Mouse (Mus musculus) embryonic facial prominence, embryonic 12.5 days (tissue): ENCODE data around the gene Pcgf1. TPM values are rescaled to one million over a fixed set of nuclear protein-coding genes. Genes with fewer than 3 reads are reported as not detected.
A peak's percentile ranks its signal among the peaks of the same experiment; 100 is the strongest.

ENCODE experiments used
- ATAC-seq: fragments of 200-750 bp; cut with Nextera tagmentation; 2 replicates; pipeline ENCODE4 v1.8.0; 2017; ENCODE audit not compliant: insufficient number of reproducible peaks, insufficient read depth, low FRiP score, low TSS enrichment
- H3K27ac ChIP-seq: fragments of 300-500 bp; sonication (generic); 2 replicates; pipeline ENCODE4 v1.5.1; 2016; ENCODE audit warnings: mild to moderate bottlenecking
- H3K27me3 ChIP-seq: fragments of 300-500 bp; sonication (generic); 2 replicates; pipeline ENCODE4 v1.6.1; 2016; ENCODE audit warnings: mild to moderate bottlenecking, moderate library complexity
- H3K36me3 ChIP-seq: fragments of 300-500 bp; sonication (generic); 2 replicates; pipeline ENCODE4 v1.6.1; 2016; ENCODE audit warnings: mild to moderate bottlenecking
- H3K4me1 ChIP-seq: fragments of 300-500 bp; sonication (generic); 2 replicates; pipeline ENCODE4 v1.6.1; 2016
- H3K4me2 ChIP-seq: fragments of 300-500 bp; sonication (generic); replicated peaks from 2 replicates; pipeline ENCODE4 v1.6.1; 2016; ENCODE audit warnings: mild to moderate bottlenecking, moderate library complexity
- H3K4me3 ChIP-seq: fragments of 300-500 bp; sonication (generic); 2 replicates; pipeline ENCODE4 v1.5.1; 2016; ENCODE audit warnings: mild to moderate bottlenecking
- H3K9ac ChIP-seq: fragments of 300-500 bp; sonication (generic); 2 replicates; pipeline ENCODE4 v1.6.1; 2016; ENCODE audit warnings: mild to moderate bottlenecking, moderate library complexity
- H3K9me3 ChIP-seq: fragments of 300-500 bp; sonication (generic); 2 replicates; pipeline ENCODE4 v1.6.1; 2016; ENCODE audit warnings: mild to moderate bottlenecking, moderate library complexity
- WGBS: fragments of 180-500 bp; shearing (Covaris S2); methylation state at CpG from one replicate; pipeline ENCODE4 v1.1.7; 2016; 5-methylcytosine and 5-hydroxymethylcytosine counted together
- polyA plus RNA-seq: library from polyadenylated mRNA; unstranded; fragments of >200 nt; fragmentation: Nextera tagmentation; extraction: Ambion mirVana; gene quantifications from 2 replicates; pipeline ENCODE4 v1.2.1, GENCODE M21; 2016

Pcgf1 gene
- polyA plus RNA-seq, 1 experiment from 2014 or later: 41.0 TPM

DNA sequence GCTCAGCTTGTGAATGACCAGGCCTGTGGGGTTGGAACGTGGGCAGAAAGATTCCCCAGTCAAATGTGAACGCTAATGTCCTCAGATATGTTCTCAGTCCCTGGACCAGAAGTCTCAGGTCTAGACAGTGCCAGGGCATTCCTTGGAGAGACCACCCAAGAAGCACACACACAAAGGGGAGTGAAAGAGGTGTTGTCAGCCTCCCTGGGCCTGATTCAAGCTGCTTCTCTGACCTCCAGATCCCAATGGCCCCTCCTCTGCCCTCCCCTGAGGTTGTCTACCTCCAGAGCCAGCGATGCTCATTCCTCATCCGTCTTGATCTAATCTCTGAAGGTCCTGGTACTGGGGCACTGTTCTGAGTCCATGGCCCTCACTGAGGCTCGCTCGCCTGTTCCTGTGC is 34.1 kb upstream of the Pcgf1 start:
- H3K9me3 ChIP-seq: no peaks in the 10 kb centered on the region
- no peak for ATAC-seq
- H3K4me3 ChIP-seq: no peak overlapping the region
- H3K4me1 ChIP-seq: peaks cover 2% of the 10 kb centered on the region; the same call in 1 of the 2 replicates
- H3K27ac ChIP-seq: no peak overlapping the region
- no peaks in the 10 kb centered on the region for H3K36me3 ChIP-seq
- no peak overlapping the region for H3K4me2 ChIP-seq
- no peaks in the 10 kb centered on the region for H3K27me3 ChIP-seq
- H3K9ac ChIP-seq: no peak overlapping the region
- WGBS: 69% methylated on average over 6 of the region's 6 CpGs

DNA sequence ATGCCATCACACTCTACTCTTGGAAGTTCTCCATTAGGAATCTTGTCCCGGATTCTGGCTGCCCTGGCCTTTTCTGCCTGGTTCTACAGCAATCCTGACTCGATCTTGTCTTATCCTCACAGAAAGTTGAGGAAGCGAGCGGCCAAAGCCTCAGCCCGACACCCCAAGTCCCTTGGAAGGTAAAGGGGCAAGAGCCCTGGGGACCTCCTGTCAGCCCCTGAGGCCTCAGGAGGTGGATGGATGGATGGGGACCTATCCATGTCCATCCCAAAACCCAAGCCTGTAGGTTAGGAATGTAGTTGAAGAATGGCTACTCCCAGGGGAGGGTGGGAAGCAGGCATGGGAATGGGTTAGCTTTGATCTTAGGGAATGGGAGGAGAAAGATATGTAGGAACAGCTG is 33.7 kb upstream of the Pcgf1 start:
- H3K27me3 ChIP-seq: no peaks in the 10 kb centered on the region
- H3K4me2 ChIP-seq: no peak overlapping the region
- no peak overlapping the region for H3K27ac ChIP-seq
- ATAC-seq: no peak
- H3K4me1 ChIP-seq: no peaks in the 10 kb centered on the region
- H3K9me3 ChIP-seq: no peaks in the 10 kb centered on the region
- 91% methylated on average over 5 of the region's 5 CpGs for WGBS
- no peak overlapping the region for H3K4me3 ChIP-seq
- H3K36me3 ChIP-seq: no peaks in the 10 kb centered on the region
- H3K9ac ChIP-seq: no peak overlapping the region

DNA sequence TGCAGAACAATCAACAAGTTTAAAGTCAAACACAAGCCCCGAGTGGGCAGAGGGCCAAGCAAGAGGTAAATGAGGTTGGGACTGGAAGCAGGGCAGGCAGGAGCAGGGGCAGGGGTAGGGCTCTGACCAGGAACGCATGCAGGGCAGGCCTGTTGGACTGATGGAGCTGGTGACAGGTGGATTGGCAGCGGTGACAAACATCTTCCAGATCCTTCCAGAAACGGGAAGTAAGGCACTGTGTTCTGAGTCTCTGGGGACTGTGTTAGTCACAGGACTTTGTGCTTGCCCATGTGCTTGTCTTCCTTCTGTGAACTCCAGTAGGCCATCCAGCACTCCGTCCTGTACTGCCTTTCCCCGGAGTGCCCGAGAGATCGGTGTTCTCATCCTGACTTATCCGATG is 32.9 kb upstream of the Pcgf1 start:
- no peak overlapping the region for H3K27ac ChIP-seq
- 76% methylated on average over 9 of the region's 9 CpGs for WGBS

DNA sequence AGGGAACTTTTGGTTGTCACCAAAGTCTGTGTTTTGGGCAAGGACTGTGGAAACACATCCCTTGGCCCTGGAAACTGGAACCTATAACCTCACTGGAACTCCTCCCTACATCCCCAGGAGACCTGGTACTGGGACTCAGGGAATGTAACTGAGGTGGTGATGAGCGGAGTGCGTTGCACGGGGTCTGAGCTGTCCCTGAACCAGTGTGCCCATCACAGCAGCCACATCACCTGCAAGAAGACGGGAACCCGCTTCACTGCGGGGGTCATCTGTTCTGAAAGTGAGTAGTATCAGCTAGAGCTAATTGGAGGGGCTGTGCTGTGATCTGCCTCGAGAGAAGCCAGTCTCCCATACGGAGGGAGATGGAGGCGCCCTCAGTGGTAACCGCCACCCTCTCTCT is 28.3 kb upstream of the Pcgf1 start:
- H3K4me1 ChIP-seq: peaks cover 16% of the 10 kb centered on the region
- ATAC-seq: no peak
- 74% methylated on average over 10 of the region's 10 CpGs for WGBS
- peaks cover 13% of the 10 kb centered on the region for H3K36me3 ChIP-seq
- no peak overlapping the region for H3K4me3 ChIP-seq
- H3K4me2 ChIP-seq: no peak overlapping the region
- no peaks in the 10 kb centered on the region for H3K9me3 ChIP-seq
- no peak overlapping the region for H3K9ac ChIP-seq
- H3K27ac ChIP-seq: no peak overlapping the region
- no peaks in the 10 kb centered on the region for H3K27me3 ChIP-seq

More for the DNA sequence above, 32.9 kb upstream of the Pcgf1 start:
- Histone ChIP-seq H3K36me3 (no peaks in the 10 kb centered on the region), H3K4me1 (no peaks in the 10 kb centered on the region), H3K27me3 (no peaks in the 10 kb centered on the region), H3K9me3 (no peaks in the 10 kb centered on the region), H3K9ac (no peak overlapping the region), H3K4me3 (no peak overlapping the region), H3K4me2 (no peak overlapping the region)
- ATAC-seq: no peak

DNA sequence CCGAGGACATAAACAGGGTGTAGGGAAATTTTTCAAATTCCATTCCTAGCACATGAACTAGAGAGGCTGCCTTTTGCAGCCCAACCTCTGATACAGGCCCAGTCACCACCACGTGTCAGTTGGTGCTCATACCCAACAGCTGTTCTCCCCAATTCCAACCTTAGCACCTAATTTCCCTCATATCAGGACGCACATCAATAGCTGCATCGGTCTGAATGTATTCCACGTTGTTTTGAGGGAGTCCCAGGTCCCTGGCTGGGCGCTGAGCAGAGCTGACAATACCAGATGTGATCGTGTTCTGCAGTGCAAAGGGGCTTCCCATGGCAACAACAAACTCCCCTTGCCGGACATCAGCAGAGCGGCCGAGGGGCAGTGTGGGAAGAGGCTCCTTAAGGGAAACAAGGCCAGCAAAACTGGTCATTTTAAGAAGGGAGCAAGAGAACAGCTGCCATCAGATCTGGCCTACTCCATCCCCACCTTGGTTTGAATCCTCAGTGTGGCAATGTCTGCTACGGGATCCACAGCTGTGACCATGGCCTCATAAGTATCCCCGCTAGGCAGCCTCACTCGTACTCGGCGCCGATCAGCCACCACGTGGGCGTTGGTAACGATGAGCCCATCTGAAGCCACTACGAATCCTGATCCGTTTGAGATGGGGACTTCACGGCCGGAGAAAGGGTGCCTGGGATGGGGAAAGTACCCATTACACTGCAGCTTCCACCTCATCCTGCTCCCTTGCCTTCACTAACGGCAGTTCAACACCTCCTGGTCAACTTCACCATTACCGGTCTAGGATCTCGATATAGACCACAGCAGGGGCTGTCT is 24.3 kb upstream of the Pcgf1 start:
- H3K9ac ChIP-seq: peak overlapping the region; percentile 90
- peak overlapping the region; percentile 63 for H3K4me2 ChIP-seq
- H3K4me3 ChIP-seq: peak overlapping the region; percentile 100
- H3K9me3 ChIP-seq: no peaks in the 10 kb centered on the region
- WGBS: 2% methylated on average over 26 of the region's 26 CpGs
- H3K27me3 ChIP-seq: no peaks in the 10 kb centered on the region
- ATAC-seq: no peak
- peak overlapping the region; percentile 91 for H3K27ac ChIP-seq
- H3K4me1 ChIP-seq: peaks cover 26% of the 10 kb centered on the region
- H3K36me3 ChIP-seq: peaks cover 28% of the 10 kb centered on the region

DNA sequence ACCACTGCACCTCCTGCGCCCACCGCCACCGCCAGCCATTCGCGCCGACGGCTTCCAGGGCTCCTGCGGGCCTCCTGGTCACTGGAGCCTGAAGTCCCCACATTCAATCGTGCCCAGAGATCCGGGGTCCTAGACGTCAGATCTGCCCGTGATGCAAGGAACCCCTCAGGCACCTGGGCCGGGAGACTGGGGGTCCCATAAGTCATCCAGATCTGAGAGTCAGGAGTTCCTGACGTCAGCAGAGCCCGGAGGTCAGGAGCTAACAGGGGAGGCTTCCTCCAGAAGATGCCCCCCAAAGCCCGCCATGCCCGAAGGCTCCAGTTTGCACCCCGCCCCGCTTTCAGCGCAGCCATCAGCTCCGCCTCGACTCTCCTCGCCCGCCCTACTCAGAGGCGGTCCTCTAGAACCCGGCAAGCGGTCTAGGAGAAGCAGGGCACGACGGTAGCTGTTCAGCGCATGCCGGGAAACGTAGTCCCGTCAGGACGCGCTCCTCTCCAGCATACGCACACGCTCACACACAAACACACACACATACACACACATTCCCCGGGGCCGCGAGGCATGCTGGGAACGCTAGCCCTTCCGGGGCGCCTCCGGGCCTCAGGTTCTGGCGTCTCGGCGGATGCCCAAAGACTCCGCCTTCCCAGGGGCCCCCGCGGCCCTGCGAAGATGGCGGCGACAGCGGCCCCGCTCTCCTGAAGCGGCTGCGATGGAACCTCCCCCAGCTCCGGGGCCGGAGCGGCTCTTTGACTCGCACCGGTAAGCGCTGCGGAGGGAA is 23.4 kb upstream of the Pcgf1 start, which contains the start of gene Aup1:
Gene Aup1 (plus strand): TSS at position 448 of the 778 bp plus-strand sequence.
- under 1% methylated on average over 63 of the region's 64 CpGs for WGBS
- Histone ChIP-seq H3K4me1 (peaks cover 26% of the 10 kb centered on the region), H3K9me3 (no peaks in the 10 kb centered on the region), H3K4me3 (peak within 1 kb of the TSS; percentile 100), H3K9ac (peak within 1 kb of the TSS; percentile 90), H3K27me3 (no peaks in the 10 kb centered on the region), H3K27ac (peak within 1 kb of the TSS; percentile 91), H3K36me3 (peaks cover 28% of the 10 kb centered on the region), H3K4me2 (peak within 1 kb of the TSS; percentile 63)
- peak; percentile 94 for ATAC-seq

DNA sequence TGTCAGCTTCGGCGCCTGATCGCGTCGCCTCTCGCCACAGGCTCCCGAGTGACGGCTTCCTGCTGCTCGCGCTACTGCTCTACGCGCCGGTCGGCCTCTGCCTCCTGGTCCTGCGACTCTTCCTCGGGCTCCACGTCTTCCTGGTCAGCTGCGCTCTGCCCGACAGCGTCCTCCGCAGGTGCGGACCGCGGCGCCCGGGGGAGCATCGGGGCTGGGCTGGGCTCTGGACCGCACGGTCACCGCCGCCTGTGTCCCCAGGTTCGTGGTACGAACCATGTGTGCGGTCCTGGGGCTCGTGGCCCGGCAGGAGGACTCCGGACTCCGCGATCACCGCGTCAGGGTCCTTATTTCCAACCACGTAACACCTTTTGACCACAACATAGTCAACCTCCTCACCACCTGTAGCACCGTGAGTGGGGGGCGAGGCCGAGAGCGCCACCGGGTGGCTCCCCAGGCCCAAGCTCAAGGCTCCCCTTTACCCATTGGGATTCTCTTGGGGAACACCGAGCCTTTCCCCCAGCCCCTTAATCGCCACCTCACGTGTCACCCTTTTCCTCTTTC is 22.7 kb upstream of the Pcgf1 start, which contains the start of gene Htra2:
Gene Htra2 (minus strand): TSS at position 403 of the 561 bp plus-strand sequence.
- Histone ChIP-seq H3K4me3 (peak within 1 kb of the TSS; percentile 100), H3K4me2 (peak within 1 kb of the TSS; percentile 63), H3K9me3 (no peaks in the 10 kb centered on the region), H3K27me3 (no peaks in the 10 kb centered on the region), H3K27ac (peak within 1 kb of the TSS; percentile 91), H3K36me3 (peaks cover 28% of the 10 kb centered on the region), H3K9ac (peak within 1 kb of the TSS; percentile 90), H3K4me1 (peaks cover 26% of the 10 kb centered on the region)
- under 1% methylated on average over 50 of the region's 50 CpGs for WGBS
- ATAC-seq: peak; percentile 16

DNA sequence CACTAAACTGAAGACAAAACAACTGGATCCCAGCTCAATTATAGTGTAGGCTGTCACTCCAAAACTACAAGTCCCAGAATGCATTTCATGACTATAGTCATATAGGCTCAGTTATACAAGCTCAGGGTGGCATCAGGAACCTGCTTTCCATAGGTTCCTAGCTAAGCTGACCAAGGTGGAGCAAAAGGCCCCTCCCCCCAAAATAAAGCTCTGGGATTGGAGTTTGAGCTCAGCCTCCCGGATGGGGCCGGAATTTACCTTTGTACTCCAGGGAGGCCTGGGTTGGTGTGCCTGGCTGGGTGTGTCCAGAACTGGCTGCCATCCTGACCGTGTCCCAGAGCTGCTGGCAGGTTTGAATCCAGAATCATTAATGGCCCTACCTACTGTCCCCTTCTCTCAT is 19.9 kb upstream of the Pcgf1 start, which contains the start of gene Dqx1:
Gene Dqx1 (plus strand): TSS at position 55 of the 400 bp plus-strand sequence.
- Histone ChIP-seq H3K27ac (no peak within 1 kb of the TSS), H3K36me3 (peaks cover 14% of the 10 kb centered on the region), H3K4me3 (no peak within 1 kb of the TSS), H3K9ac (no peak within 1 kb of the TSS), H3K4me1 (peaks cover 17% of the 10 kb centered on the region), H3K4me2 (no peak within 1 kb of the TSS), H3K9me3 (no peaks in the 10 kb centered on the region), H3K27me3 (peaks cover 21% of the 10 kb centered on the region)
- no peak for ATAC-seq
- WGBS: 35% methylated on average over 3 of the region's 3 CpGs

DNA sequence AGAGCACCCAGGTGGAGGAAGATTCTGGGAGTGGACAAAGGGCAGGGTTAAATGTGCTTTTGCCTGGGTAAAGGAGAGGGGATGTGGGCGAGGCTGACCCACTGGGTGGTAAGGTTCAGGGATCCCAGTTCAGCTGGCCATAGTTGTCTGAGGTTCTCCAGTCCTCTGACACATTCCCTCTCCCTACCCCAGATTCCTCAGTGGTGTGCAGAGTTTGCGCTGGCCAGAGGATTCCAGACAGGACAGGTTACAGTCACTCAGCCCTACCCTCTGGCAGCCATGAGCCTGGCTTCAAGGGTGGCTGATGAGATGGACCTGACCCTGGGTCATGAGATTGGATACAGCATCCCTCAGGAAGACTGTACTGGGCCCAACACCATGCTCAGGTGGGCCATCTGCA is 18.9 kb upstream of the Pcgf1 start:
- Histone ChIP-seq H3K9me3 (no peaks in the 10 kb centered on the region), H3K4me2 (no peak overlapping the region), H3K4me3 (no peak overlapping the region), H3K36me3 (peaks cover 14% of the 10 kb centered on the region), H3K27ac (no peak overlapping the region), H3K27me3 (peaks cover 30% of the 10 kb centered on the region), H3K4me1 (peaks cover 10% of the 10 kb centered on the region), H3K9ac (no peak overlapping the region)
- ATAC-seq: no peak
- 84% methylated on average over 2 of the region's 2 CpGs for WGBS

DNA sequence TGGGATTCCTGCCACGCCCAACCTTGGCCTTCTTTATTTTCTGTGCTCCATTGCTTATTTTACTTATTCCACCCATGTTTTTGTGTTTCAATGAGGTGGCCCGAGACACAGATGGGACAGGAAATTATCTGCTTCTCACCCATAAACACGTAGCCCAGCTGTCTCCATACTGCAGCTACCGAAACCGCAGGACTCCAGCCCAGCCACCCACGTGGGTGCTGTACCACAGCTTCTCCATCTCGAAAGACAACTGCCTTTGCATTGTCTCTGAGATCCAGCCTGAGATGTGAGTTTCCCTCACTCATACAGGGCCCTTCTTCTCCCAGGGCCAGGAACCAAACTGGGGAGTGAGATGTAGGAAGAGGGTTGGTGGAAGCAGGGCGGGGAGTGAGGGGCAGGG is 11.7 kb upstream of the Pcgf1 start:
- H3K4me3 ChIP-seq: no peak overlapping the region
- no peak overlapping the region for H3K9ac ChIP-seq
- 45% methylated on average over 8 of the region's 8 CpGs for WGBS
- no peaks in the 10 kb centered on the region for H3K9me3 ChIP-seq
- H3K4me1 ChIP-seq: 0 out of 2 replicates have a peak, but pooled peaks cover 6% of the 10 kb centered on the region
- no peaks in the 10 kb centered on the region for H3K36me3 ChIP-seq
- ATAC-seq: no peak
- H3K27ac ChIP-seq: no peak overlapping the region
- no peak overlapping the region for H3K4me2 ChIP-seq
- peaks cover 97% of the 10 kb centered on the region for H3K27me3 ChIP-seq

DNA sequence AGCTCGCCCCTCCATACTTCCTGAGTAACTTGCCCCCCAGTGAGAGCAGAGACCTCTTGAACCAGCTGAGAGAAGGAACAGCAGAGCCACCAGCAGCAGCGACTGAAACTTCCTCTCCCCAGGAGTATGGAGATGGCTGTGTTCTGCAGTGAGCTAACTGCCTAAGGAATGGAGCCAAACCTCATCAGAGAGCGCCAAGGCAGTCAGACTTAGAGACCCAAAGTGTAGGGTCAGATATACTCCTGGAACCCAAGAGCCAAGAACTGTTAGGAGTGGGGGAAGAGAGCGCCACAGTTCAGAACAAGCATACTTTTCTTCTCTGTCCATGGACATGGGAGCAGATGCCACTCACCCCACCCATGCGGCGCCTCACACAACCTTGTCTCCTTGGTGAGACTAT is 11.2 kb upstream of the Pcgf1 start:
- no peak for ATAC-seq
- WGBS: 27% methylated on average over 6 of the region's 6 CpGs
- H3K9me3 ChIP-seq: no peaks in the 10 kb centered on the region

More for the DNA sequence above, 11.2 kb upstream of the Pcgf1 start:
- Histone ChIP-seq H3K27ac (no peak overlapping the region), H3K4me3 (no peak overlapping the region), H3K27me3 (peaks cover 97% of the 10 kb centered on the region), H3K4me2 (no peak overlapping the region), H3K4me1 (0 out of 2 replicates have a peak, but pooled peaks cover 6% of the 10 kb centered on the region), H3K9ac (no peak overlapping the region), H3K36me3 (no peaks in the 10 kb centered on the region)
